Mouse (Mus musculus): Measurements from ENCODE around the gene Fmnl2. TPM values are rescaled to one million over a fixed set of nuclear protein-coding genes. Genes with fewer than 3 reads are reported as not detected.

The Fmnl2 gene
- polyA plus RNA-seq, 1 experiment: 2.3 TPM

- H3K36me3 ChIP-seq (ENCODE audit: control insufficient read depth, insufficient read depth, low read length): no peaks in the 10 kb centered on the region
- 85% methylated on average over 9 of the region's 9 CpGs for WGBS
These were observed 181.1 kb downstream of the Fmnl2 start for GRCm38 (mm10) chr2:53038737-53039136.

GRCm38 (mm10) chr2:53047031-53047430 is 189.4 kb downstream of the Fmnl2 start:
- H3K27ac ChIP-seq (ENCODE audit: insufficient read depth, low read length): no peak overlapping the region
- H3K36me3 ChIP-seq (ENCODE audit: control insufficient read depth, insufficient read depth, low read length): no peaks in the 10 kb centered on the region
- DNase-seq (ENCODE audit: low read depth in 1 of 2, low spot score in 2 of 2): no peak
- H3K4me3 ChIP-seq (ENCODE audit: extremely low read depth, insufficient read depth, insufficient read length): no peak overlapping the region
- H3K27me3 ChIP-seq (ENCODE audit: control insufficient read depth, insufficient read depth, low read length): no peaks in the 10 kb centered on the region
- 92% methylated on average over 6 of the region's 6 CpGs for WGBS
- H3K4me1 ChIP-seq (ENCODE audit: control insufficient read depth, insufficient read depth, insufficient read length): no peaks in the 10 kb centered on the region
- TF ChIP-seq CTCF (IDR thresholded peaks at IDR 0.05; ENCODE audit: extremely low read depth, insufficient read depth, insufficient read length, insufficient replicate concordance): no peak
- no peak for TF ChIP-seq POLR2A (IDR thresholded peaks at IDR 0.05; ENCODE audit: low read depth, low read length)

More at GRCm38 (mm10) chr2:53038737-53039136, 181.1 kb downstream of the Fmnl2 start:
- Histone ChIP-seq H3K4me3 (ENCODE audit: extremely low read depth, insufficient read depth, insufficient read length) (no peak overlapping the region), H3K4me1 (ENCODE audit: control insufficient read depth, insufficient read depth, insufficient read length) (no peaks in the 10 kb centered on the region), H3K27me3 (ENCODE audit: control insufficient read depth, insufficient read depth, low read length) (no peaks in the 10 kb centered on the region), H3K27ac (ENCODE audit: insufficient read depth, low read length) (no peak overlapping the region)
- DNase-seq (ENCODE audit: low read depth in 1 of 2, low spot score in 2 of 2): no peak
- TF ChIP-seq POLR2A (IDR thresholded peaks at IDR 0.05; ENCODE audit: low read depth, low read length): no peak
- TF ChIP-seq CTCF (IDR thresholded peaks at IDR 0.05; ENCODE audit: extremely low read depth, insufficient read depth, insufficient read length, insufficient replicate concordance): no peak

- Histone ChIP-seq H3K36me3 (ENCODE audit: control insufficient read depth, insufficient read depth, low read length) (no peaks in the 10 kb centered on the region), H3K27ac (ENCODE audit: insufficient read depth, low read length) (no peak overlapping the region), H3K27me3 (ENCODE audit: control insufficient read depth, insufficient read depth, low read length) (no peaks in the 10 kb centered on the region), H3K4me1 (ENCODE audit: control insufficient read depth, insufficient read depth, insufficient read length) (no peaks in the 10 kb centered on the region), H3K4me3 (ENCODE audit: extremely low read depth, insufficient read depth, insufficient read length) (no peak overlapping the region)
- DNase-seq (ENCODE audit: low read depth in 1 of 2, low spot score in 2 of 2): no peak
- TF ChIP-seq POLR2A (IDR thresholded peaks at IDR 0.05; ENCODE audit: low read depth, low read length) (no peak), CTCF (IDR thresholded peaks at IDR 0.05; ENCODE audit: extremely low read depth, insufficient read depth, insufficient read length, insufficient replicate concordance) (no peak)
- 95% methylated on average over 1 of the region's 1 CpGs for WGBS
These were observed 190.2 kb downstream of the Fmnl2 start for GRCm38 (mm10) chr2:53047749-53048387.

- 92% methylated on average over 6 of the region's 6 CpGs for WGBS
- H3K36me3 ChIP-seq (ENCODE audit: control insufficient read depth, insufficient read depth, low read length): no peaks in the 10 kb centered on the region
- TF ChIP-seq CTCF (IDR thresholded peaks at IDR 0.05; ENCODE audit: extremely low read depth, insufficient read depth, insufficient read length, insufficient replicate concordance) (no peak), POLR2A (IDR thresholded peaks at IDR 0.05; ENCODE audit: low read depth, low read length) (no peak)
- H3K4me1 ChIP-seq (ENCODE audit: control insufficient read depth, insufficient read depth, insufficient read length): no peaks in the 10 kb centered on the region
- no peak overlapping the region for H3K4me3 ChIP-seq (ENCODE audit: extremely low read depth, insufficient read depth, insufficient read length)
- no peaks in the 10 kb centered on the region for H3K27me3 ChIP-seq (ENCODE audit: control insufficient read depth, insufficient read depth, low read length)
- H3K27ac ChIP-seq (ENCODE audit: insufficient read depth, low read length): no peak overlapping the region
- DNase-seq (ENCODE audit: low read depth in 1 of 2, low spot score in 2 of 2): no peak
These were observed 192.7 kb downstream of the Fmnl2 start for GRCm38 (mm10) chr2:53050376-53050775.

GRCm38 (mm10) chr2:53051502-53051901 is 193.8 kb downstream of the Fmnl2 start:
- Histone ChIP-seq H3K4me1 (ENCODE audit: control insufficient read depth, insufficient read depth, insufficient read length) (no peaks in the 10 kb centered on the region), H3K27me3 (ENCODE audit: control insufficient read depth, insufficient read depth, low read length) (no peaks in the 10 kb centered on the region), H3K4me3 (ENCODE audit: extremely low read depth, insufficient read depth, insufficient read length) (no peak overlapping the region), H3K27ac (ENCODE audit: insufficient read depth, low read length) (no peak overlapping the region), H3K36me3 (ENCODE audit: control insufficient read depth, insufficient read depth, low read length) (no peaks in the 10 kb centered on the region)
- no peak for TF ChIP-seq POLR2A (IDR thresholded peaks at IDR 0.05; ENCODE audit: low read depth, low read length)
- TF ChIP-seq CTCF (IDR thresholded peaks at IDR 0.05; ENCODE audit: extremely low read depth, insufficient read depth, insufficient read length, insufficient replicate concordance): no peak
- 40% methylated on average over 8 of the region's 8 CpGs for WGBS
- no peak for DNase-seq (ENCODE audit: low read depth in 1 of 2, low spot score in 2 of 2)

- no peak for DNase-seq (ENCODE audit: low read depth in 1 of 2, low spot score in 2 of 2)
- H3K36me3 ChIP-seq (ENCODE audit: control insufficient read depth, insufficient read depth, low read length): no peaks in the 10 kb centered on the region
- H3K4me3 ChIP-seq (ENCODE audit: extremely low read depth, insufficient read depth, insufficient read length): no peak overlapping the region
- H3K4me1 ChIP-seq (ENCODE audit: control insufficient read depth, insufficient read depth, insufficient read length): no peaks in the 10 kb centered on the region
- no peaks in the 10 kb centered on the region for H3K27me3 ChIP-seq (ENCODE audit: control insufficient read depth, insufficient read depth, low read length)
- 94% methylated on average over 7 of the region's 7 CpGs for whole genome bisulfite sequencing
- no peak for TF ChIP-seq POLR2A (IDR thresholded peaks at IDR 0.05; ENCODE audit: low read depth, low read length)
- no peak for TF ChIP-seq CTCF (IDR thresholded peaks at IDR 0.05; ENCODE audit: extremely low read depth, insufficient read depth, insufficient read length, insufficient replicate concordance)
- no peak overlapping the region for H3K27ac ChIP-seq (ENCODE audit: insufficient read depth, low read length)
These were observed 196.1 kb downstream of the Fmnl2 start for GRCm38 (mm10) chr2:53053714-53054113.

GRCm38 (mm10) chr2:53056556-53056955 is 198.9 kb downstream of the Fmnl2 start:
- no peak overlapping the region for H3K4me3 ChIP-seq (ENCODE audit: extremely low read depth, insufficient read depth, insufficient read length)
- H3K27me3 ChIP-seq (ENCODE audit: control insufficient read depth, insufficient read depth, low read length): no peaks in the 10 kb centered on the region
- H3K4me1 ChIP-seq (ENCODE audit: control insufficient read depth, insufficient read depth, insufficient read length): no peaks in the 10 kb centered on the region
- no peak for TF ChIP-seq CTCF (IDR thresholded peaks at IDR 0.05; ENCODE audit: extremely low read depth, insufficient read depth, insufficient read length, insufficient replicate concordance)
- no peak for TF ChIP-seq POLR2A (IDR thresholded peaks at IDR 0.05; ENCODE audit: low read depth, low read length)
- no peaks in the 10 kb centered on the region for H3K36me3 ChIP-seq (ENCODE audit: control insufficient read depth, insufficient read depth, low read length)
- 90% methylated on average over 6 of the region's 6 CpGs for WGBS
- no peak overlapping the region for H3K27ac ChIP-seq (ENCODE audit: insufficient read depth, low read length)
- no peak for DNase-seq (ENCODE audit: low read depth in 1 of 2, low spot score in 2 of 2)
